Comparison of ENCODE assay signal across 8 mouse cellular contexts in genomic region chr10:63025016-63025415, GRCm38 (mm10). TPM values are rescaled to one million over a fixed set of nuclear protein-coding genes. Genes with fewer than 3 reads are reported as not detected.
DNase-seq lines count a peak whose midpoint lies in the region; ATAC-seq and TF ChIP-seq lines count a peak whose summit lies in the region.

No protein-coding gene starts in this region.

- no peak for TF ChIP-seq CTCF in bone marrow macrophage, adult 2 months (IDR thresholded peaks at IDR 0.05; ENCODE audit: low read depth, low read length)

- H3K9ac ChIP-seq in kidney, embryonic 14.5 days (ENCODE audit: low read depth, low read length), result peak overlapping the region; percentile 99; the same call in 1 of the 2 replicates
- peak overlapping the region; percentile 98 for H3K9ac ChIP-seq in midbrain, embryonic 15.5 days

- H3K4me1 ChIP-seq in kidney, embryonic 14.5 days (ENCODE audit: control insufficient read depth, insufficient read depth, low read length), result peaks cover 24% of the 10 kb centered on the region
- H3K4me1 ChIP-seq in bone marrow macrophage, adult 2 months (ENCODE audit: control insufficient read depth, insufficient read depth, low read length), result peaks cover 9% of the 10 kb centered on the region
- H3K4me1 ChIP-seq in midbrain, embryonic 15.5 days, result peaks cover 52% of the 10 kb centered on the region

- H3K4me3 ChIP-seq in kidney, embryonic 14.5 days (ENCODE audit: low read length), result peak overlapping the region; percentile 98
- H3K4me3 ChIP-seq in bone marrow macrophage, adult 2 months (ENCODE audit: insufficient read depth, low read length), result no peak overlapping the region
- H3K4me3 ChIP-seq in midbrain, embryonic 15.5 days, result peak overlapping the region; percentile 97

- H3K4me2 ChIP-seq in kidney, embryonic 14.5 days (replicated peaks; ENCODE audit: low read depth, low read length), result peak overlapping the region; percentile 64
- H3K4me2 ChIP-seq in midbrain, embryonic 15.5 days, result peak overlapping the region; percentile 68

- whole genome bisulfite sequencing in kidney, embryonic 14.5 days, result 17% methylated on average over 2 of the region's 2 CpGs
- WGBS in midbrain, embryonic 15.5 days, result 7% methylated on average over 2 of the region's 2 CpGs

- DNase-seq in kidney, postnatal 36 days, result no peak
- peak; percentile 33 for DNase-seq in induced T-regulatory cell, adult 2 months (ENCODE audit: low read depth)
- no peak for DNase-seq in cerebellum, postnatal 4 days (ENCODE audit: low spot score in 2 of 2)
- DNase-seq in ovary, postnatal 36 days (ENCODE audit: low spot score), result no peak
- DNase-seq in testis, postnatal 10 days (ENCODE audit: low spot score), result no peak

- H3K36me3 ChIP-seq in kidney, embryonic 14.5 days (ENCODE audit: control insufficient read depth, insufficient read depth, low read length), result no peaks in the 10 kb centered on the region
- no peaks in the 10 kb centered on the region for H3K36me3 ChIP-seq in midbrain, embryonic 15.5 days (replicated peaks)

- no peak for TF ChIP-seq POLR2A in bone marrow macrophage, adult 2 months (IDR thresholded peaks at IDR 0.05; ENCODE audit: borderline replicate concordance, low read depth, low read length)

- H3K27me3 ChIP-seq in kidney, embryonic 14.5 days (ENCODE audit: control insufficient read depth, insufficient read depth, low read length), result no peaks in the 10 kb centered on the region
- H3K27me3 ChIP-seq in midbrain, embryonic 15.5 days (replicated peaks), result no peaks in the 10 kb centered on the region

- no peaks in the 10 kb centered on the region for H3K9me3 ChIP-seq in kidney, embryonic 14.5 days (ENCODE audit: control insufficient read depth, low read length)
- H3K9me3 ChIP-seq in midbrain, embryonic 15.5 days, result no peaks in the 10 kb centered on the region

- H3K27ac ChIP-seq in kidney, embryonic 14.5 days (ENCODE audit: low read depth, low read length), result peak overlapping the region; percentile 100
- peak overlapping the region; percentile 90; the same call in 1 of the 2 replicates for H3K27ac ChIP-seq in bone marrow macrophage, adult 2 months (ENCODE audit: insufficient read depth, low read depth, low read length)
- peak overlapping the region; percentile 100 for H3K27ac ChIP-seq in midbrain, embryonic 15.5 days

- ATAC-seq in kidney, embryonic 14.5 days (ENCODE audit: low FRiP score, low TSS enrichment), result no peak
- no peak for ATAC-seq in midbrain, embryonic 15.5 days (replicated peaks)

RNA-seq across cellular contexts. Expression of gene Pbld2, which starts 0.9 kb away (rescaled TPM):
- polyA plus RNA-seq in kidney, embryonic 14.5 days (2014; fragmentation: Nextera tagmentation; extraction: Ambion mirVana), result 1.9 and 2.7 TPM in 2 replicates
- 0.24 and 0.87 TPM in 2 replicates for polyA plus RNA-seq in bone marrow macrophage, adult 2 months (2012; ENCODE audit: insufficient read depth, insufficient read length, missing spikeins)
- 1.1 and 1.3 TPM in 2 replicates for polyA plus RNA-seq in midbrain, embryonic 15.5 days (2015; fragmentation: Nextera tagmentation; extraction: Ambion mirVana)

RNA-seq across cellular contexts. Expression of gene Hnrnph3, which starts 1.0 kb away (rescaled TPM):
- polyA plus RNA-seq in kidney, embryonic 14.5 days (2014; fragmentation: Nextera tagmentation; extraction: Ambion mirVana), result 82.2 and 86.8 TPM in 2 replicates
- polyA plus RNA-seq in bone marrow macrophage, adult 2 months (2012; ENCODE audit: insufficient read depth, insufficient read length, missing spikeins), result 44.2 and 55.0 TPM in 2 replicates
- 167 and 175 TPM in 2 replicates for polyA plus RNA-seq in midbrain, embryonic 15.5 days (2015; fragmentation: Nextera tagmentation; extraction: Ambion mirVana)

RNA-seq across cellular contexts. Expression of gene Pbld1, which starts 34.9 kb away (rescaled TPM):
- polyA plus RNA-seq in kidney, embryonic 14.5 days (2014; fragmentation: Nextera tagmentation; extraction: Ambion mirVana), result 4.8 and 5.1 TPM in 2 replicates
- not detected in 2 replicates for polyA plus RNA-seq in bone marrow macrophage, adult 2 months (2012; ENCODE audit: insufficient read depth, insufficient read length, missing spikeins)
- 0.98 and 1.3 TPM in 2 replicates for polyA plus RNA-seq in midbrain, embryonic 15.5 days (2015; fragmentation: Nextera tagmentation; extraction: Ambion mirVana)

RNA-seq across cellular contexts. Expression of gene Rufy2, which starts 45.0 kb away (rescaled TPM):
- polyA plus RNA-seq in kidney, embryonic 14.5 days (2014; fragmentation: Nextera tagmentation; extraction: Ambion mirVana), result 19.7 and 28.4 TPM in 2 replicates
- 17.4 and 18.9 TPM in 2 replicates for polyA plus RNA-seq in bone marrow macrophage, adult 2 months (2012; ENCODE audit: insufficient read depth, insufficient read length, missing spikeins)
- polyA plus RNA-seq in midbrain, embryonic 15.5 days (2015; fragmentation: Nextera tagmentation; extraction: Ambion mirVana), result 61.2 and 65.5 TPM in 2 replicates
